Mouse (Mus musculus) megakaryocyte, embryonic 14.5 days (primary cell): ENCODE results near the gene Gm21149.
"Not testable (repeated sequence)": the region's sequence is repeated elsewhere in the genome, so short reads cannot be mapped to it uniquely, and the experiment has no call there.

ENCODE experiments used
- FLI1 ChIP-seq: IDR thresholded peaks from 2 replicates; pipeline ENCODE4 v1.6.1; 2012; ENCODE audit warnings: low read length, inconsistent platforms, mixed read lengths
- GATA1 ChIP-seq: IDR thresholded peaks from 3 replicates; pipeline ENCODE4 v1.6.1; 2012; ENCODE audit warnings: mixed read lengths, low read length, inconsistent platforms, borderline replicate concordance

GRCm38 (mm10) chr5:15508460-15509451 is 32.4 kb upstream of the Gm21149 start:
- not testable (repeated sequence) for TF ChIP-seq GATA1, FLI1
